Mouse (Mus musculus) liver, postnatal 0 days (tissue): ENCODE data around the gene Hpcal1.

Source experiments
- CTCF ChIP-seq: sonication (generic); IDR thresholded peaks from 2 replicates; pipeline ENCODE4 v1.5.1; 2016; ENCODE audit warnings: antibody characterized with exemption, low read depth
- EP300 ChIP-seq: IDR thresholded peaks from 2 replicates; pipeline ENCODE4 v1.6.1; 2016; ENCODE audit warnings: antibody characterized with exemption, low read depth, mild to moderate bottlenecking

- TF ChIP-seq CTCF: no peak
- TF ChIP-seq EP300: no peak
Measured at GRCm38 (mm10) chr12:17653051-17653783, 37.4 kb upstream of the Hpcal1 start.
